Mouse (Mus musculus): ENCODE results near the gene Prss50.

- TF ChIP-seq EP300 (IDR thresholded peaks at IDR 0.05; ENCODE audit: low read length) (no peak), ZMIZ1 (IDR thresholded peaks at IDR 0.05; ENCODE audit: low read depth, low read length) (no peak), POLR2A (IDR thresholded peaks at IDR 0.05; ENCODE audit: low read depth, low read length) (no peak), CTCF (conservative IDR thresholded peaks at IDR 0.05 in 1 of 2, IDR thresholded peaks at IDR 0.05 in 1 of 2; ENCODE audit: low read depth in 2 of 2, low read length in 2 of 2) (no peak), MAFK (IDR thresholded peaks at IDR 0.05; ENCODE audit: insufficient replicate concordance, low read length) (no peak), USF2 (conservative IDR thresholded peaks at IDR 0.05; ENCODE audit: low read depth, low read length) (no peak), PAX5 (IDR thresholded peaks at IDR 0.05; ENCODE audit: low read length) (no peak), NRF1 (IDR thresholded peaks at IDR 0.05; ENCODE audit: low read depth, low read length) (no peak), BHLHE40 (IDR thresholded peaks at IDR 0.05; ENCODE audit: low read depth, low read length) (no peak), IRF4 (IDR thresholded peaks at IDR 0.05; ENCODE audit: low read depth, low read length) (no peak), TCF12 (IDR thresholded peaks at IDR 0.05; ENCODE audit: low read depth, low read length) (no peak), MAX (IDR thresholded peaks at IDR 0.05; ENCODE audit: low read length) (no peak), MAZ (IDR thresholded peaks at IDR 0.05; ENCODE audit: low read depth, low read length) (no peak), ZKSCAN1 (IDR thresholded peaks at IDR 0.05; ENCODE audit: borderline replicate concordance, low read depth, low read length) (no peak)
Observed at GRCm38 (mm10) chr9:110833021-110833420, 24.7 kb upstream of the Prss50 start.
